Mouse (Mus musculus): ENCODE data around the gene B3gnt2. TPM values are rescaled to one million over a fixed set of nuclear protein-coding genes. Genes with fewer than 3 reads are reported as not detected.
A peak's percentile ranks its signal among the peaks of the same experiment; 100 is the strongest.

B3gnt2 gene
- polyA plus RNA-seq, 1 experiment from 2014 or later, result 12.6 TPM

DNA sequence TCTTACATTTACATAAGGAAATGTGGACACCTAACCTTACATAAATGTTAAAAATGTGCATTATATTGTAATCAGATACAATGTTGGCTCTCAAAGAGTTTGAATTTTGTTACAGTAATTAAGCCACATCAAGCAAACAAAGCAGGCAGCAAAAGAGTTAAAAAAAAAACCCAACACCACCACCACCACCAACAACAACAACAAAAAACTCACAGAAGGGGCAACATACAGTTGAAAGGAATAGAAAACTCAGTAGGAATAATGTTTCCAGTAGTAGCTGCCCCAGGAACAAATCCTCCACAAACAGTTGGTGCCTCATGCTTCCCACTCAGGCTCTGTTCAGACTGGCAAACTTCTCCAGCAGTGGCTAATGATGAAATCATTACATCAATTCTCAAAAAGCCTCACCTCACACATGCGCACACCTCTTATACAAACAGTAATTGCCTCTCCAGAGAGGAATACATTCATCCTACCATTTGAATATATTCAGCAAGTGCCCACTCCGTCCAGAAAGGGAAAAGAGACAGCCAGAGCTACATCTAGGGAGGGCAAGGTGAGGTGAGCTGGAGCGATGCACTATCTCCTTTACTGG lies 4.3 kb downstream of the B3gnt2 start:
- Histone ChIP-seq H3K4me3 (no peak overlapping the region), H3K4me2 (no peak overlapping the region), H3K27ac (no peak overlapping the region), H3K27me3 (peaks cover 9% of the 10 kb centered on the region), H3K9me3 (no peaks in the 10 kb centered on the region), H3K36me3 (no peaks in the 10 kb centered on the region), H3K4me1 (peaks cover 29% of the 10 kb centered on the region), H3K9ac (no peak overlapping the region)
- no peak for ATAC-seq (ENCODE audit: borderline replicate concordance, extremely low read depth, low FRiP score, low TSS enrichment)
- WGBS, result 71% methylated on average over 3 of the region's 3 CpGs

DNA sequence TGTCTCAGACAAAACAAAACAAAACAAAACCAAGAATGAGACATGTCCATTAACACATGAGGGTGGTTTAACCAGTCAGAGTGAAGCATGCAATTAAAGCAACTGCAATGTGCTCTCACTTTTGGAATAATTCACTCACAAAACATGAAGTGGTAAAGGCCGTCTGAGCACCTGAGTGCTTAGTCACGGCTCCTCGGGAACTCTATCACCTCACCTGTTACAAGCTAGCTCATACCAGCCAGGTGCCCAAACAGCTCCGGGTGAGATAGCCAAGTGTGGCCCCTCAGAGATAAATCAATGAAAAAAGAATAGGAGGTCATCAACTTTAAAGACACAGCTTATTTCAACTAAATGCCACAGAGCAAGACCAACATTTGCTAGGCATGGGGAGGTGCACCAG lies 6.2 kb downstream of the B3gnt2 start:
- WGBS, result 57% methylated on average over 4 of the region's 4 CpGs

DNA sequence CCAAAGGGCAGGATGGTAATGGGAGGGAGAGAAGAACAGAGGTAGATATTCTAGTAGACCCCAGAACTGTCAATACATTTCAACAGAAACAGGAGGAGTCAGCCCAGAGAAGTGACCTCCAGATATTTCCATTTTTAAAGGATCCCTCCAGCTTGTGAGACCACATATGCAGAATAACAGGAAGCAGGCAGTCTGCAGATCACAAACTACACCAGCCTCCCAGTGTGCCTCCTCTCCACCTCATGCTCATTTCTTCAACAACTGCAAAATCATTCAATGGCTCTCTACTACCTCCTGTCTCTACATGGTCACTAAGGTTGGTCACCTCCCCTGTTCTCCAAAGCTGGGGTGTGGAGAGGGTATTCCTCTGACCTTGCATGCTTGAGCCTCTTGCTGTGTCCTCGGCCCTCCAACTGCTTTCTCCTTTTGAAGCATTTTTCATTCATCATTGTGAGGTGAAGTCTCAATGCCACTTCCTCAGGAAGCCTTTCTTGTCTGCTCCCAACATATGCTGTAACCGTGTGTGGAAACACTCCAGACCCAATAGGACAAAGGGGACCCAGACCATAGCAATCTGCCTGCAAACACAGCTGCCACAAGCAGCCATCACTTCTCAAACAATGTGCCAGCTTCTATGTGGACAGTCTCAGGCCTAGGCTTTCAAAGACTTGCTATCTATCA lies 7.1 kb downstream of the B3gnt2 start:
- peaks cover 4% of the 10 kb centered on the region for H3K27me3 ChIP-seq
- H3K9ac ChIP-seq, result no peak overlapping the region
- no peak overlapping the region for H3K4me2 ChIP-seq
- WGBS, result 42% methylated on average over 2 of the region's 2 CpGs
- H3K4me1 ChIP-seq, result peaks cover 38% of the 10 kb centered on the region
- H3K27ac ChIP-seq, result peak overlapping the region; percentile 64
- ATAC-seq (ENCODE audit: borderline replicate concordance, extremely low read depth, low FRiP score, low TSS enrichment), result peak; percentile 56; the same call in 1 of the 2 replicates
- H3K9me3 ChIP-seq, result no peaks in the 10 kb centered on the region
- no peaks in the 10 kb centered on the region for H3K36me3 ChIP-seq
- H3K4me3 ChIP-seq, result no peak overlapping the region

More for the DNA sequence above, 6.2 kb downstream of the B3gnt2 start:
- H3K4me2 ChIP-seq, result no peak overlapping the region
- H3K27me3 ChIP-seq, result peaks cover 9% of the 10 kb centered on the region
- H3K27ac ChIP-seq, result peak overlapping the region; percentile 64; the same call in 1 of the 2 replicates
- no peak overlapping the region for H3K4me3 ChIP-seq
- H3K9ac ChIP-seq, result no peak overlapping the region
- no peaks in the 10 kb centered on the region for H3K36me3 ChIP-seq
- ATAC-seq (ENCODE audit: borderline replicate concordance, extremely low read depth, low FRiP score, low TSS enrichment), result no peak
- peaks cover 36% of the 10 kb centered on the region for H3K4me1 ChIP-seq
- no peaks in the 10 kb centered on the region for H3K9me3 ChIP-seq

GRCm38 (mm10) chr11:22852510-22852909 lies 8.3 kb downstream of the B3gnt2 start:
- no peak for ATAC-seq (ENCODE audit: borderline replicate concordance, extremely low read depth, low FRiP score, low TSS enrichment)
- no peaks in the 10 kb centered on the region for H3K9me3 ChIP-seq
- H3K36me3 ChIP-seq, result no peaks in the 10 kb centered on the region
- H3K27ac ChIP-seq, result no peak overlapping the region
- H3K4me2 ChIP-seq, result no peak overlapping the region
- H3K27me3 ChIP-seq, result no peaks in the 10 kb centered on the region
- H3K4me1 ChIP-seq, result peaks cover 42% of the 10 kb centered on the region
- H3K9ac ChIP-seq, result no peak overlapping the region
- no peak overlapping the region for H3K4me3 ChIP-seq
- 83% methylated on average over 1 of the region's 1 CpGs for WGBS

- Histone ChIP-seq H3K4me1 (peaks cover 48% of the 10 kb centered on the region), H3K27ac (no peak overlapping the region), H3K4me3 (no peak overlapping the region), H3K36me3 (no peaks in the 10 kb centered on the region), H3K27me3 (no peaks in the 10 kb centered on the region), H3K4me2 (no peak overlapping the region), H3K9ac (no peak overlapping the region), H3K9me3 (no peaks in the 10 kb centered on the region)
- no peak for ATAC-seq (ENCODE audit: borderline replicate concordance, extremely low read depth, low FRiP score, low TSS enrichment)
- 42% methylated on average over 4 of the region's 4 CpGs for WGBS
Measured at GRCm38 (mm10) chr11:22851416-22851815, 9.3 kb downstream of the B3gnt2 start.

DNA sequence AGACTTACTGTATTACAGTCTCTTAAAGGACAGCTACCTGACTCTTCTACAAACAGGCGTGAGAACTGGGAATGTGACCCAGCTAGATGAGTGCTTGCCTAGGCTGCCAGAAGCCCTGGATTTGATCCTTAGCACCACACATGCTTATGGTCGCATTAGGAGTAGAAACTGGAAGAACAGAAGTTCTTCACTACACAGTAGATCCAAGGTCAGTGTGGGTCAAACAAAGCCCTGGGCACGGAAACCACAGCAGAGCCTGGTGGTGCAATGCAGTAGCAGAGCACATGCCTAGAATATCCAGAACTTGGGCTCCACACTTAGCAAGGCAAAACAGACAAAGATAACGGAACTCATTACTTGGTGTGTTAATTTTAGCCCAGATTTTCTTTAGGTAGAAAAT lies 10.7 kb downstream of the B3gnt2 start:
- Histone ChIP-seq H3K9ac (no peak overlapping the region), H3K4me1 (peaks cover 55% of the 10 kb centered on the region)

GRCm38 (mm10) chr11:22848649-22849195 lies 12.0 kb downstream of the B3gnt2 start:
- no peak overlapping the region for H3K9ac ChIP-seq
- H3K9me3 ChIP-seq, result no peaks in the 10 kb centered on the region
- no peak overlapping the region for H3K4me3 ChIP-seq
- ATAC-seq (ENCODE audit: borderline replicate concordance, extremely low read depth, low FRiP score, low TSS enrichment), result no peak
- no peak overlapping the region for H3K27ac ChIP-seq
- no peaks in the 10 kb centered on the region for H3K27me3 ChIP-seq
- no peak overlapping the region for H3K4me2 ChIP-seq
- peaks cover 56% of the 10 kb centered on the region for H3K4me1 ChIP-seq
- H3K36me3 ChIP-seq, result no peaks in the 10 kb centered on the region
- WGBS, result 73% methylated on average over 5 of the region's 5 CpGs

More for the DNA sequence above, 10.7 kb downstream of the B3gnt2 start:
- H3K36me3 ChIP-seq, result no peaks in the 10 kb centered on the region
- ATAC-seq (ENCODE audit: borderline replicate concordance, extremely low read depth, low FRiP score, low TSS enrichment), result no peak
- H3K27ac ChIP-seq, result no peak overlapping the region
- H3K9me3 ChIP-seq, result no peaks in the 10 kb centered on the region
- H3K4me2 ChIP-seq, result no peak overlapping the region
- no peaks in the 10 kb centered on the region for H3K27me3 ChIP-seq
- 68% methylated on average over 4 of the region's 4 CpGs for WGBS
- no peak overlapping the region for H3K4me3 ChIP-seq

- H3K27ac ChIP-seq, result no peak overlapping the region
- WGBS, result 34% methylated on average over 8 of the region's 8 CpGs
- ATAC-seq (ENCODE audit: borderline replicate concordance, extremely low read depth, low FRiP score, low TSS enrichment), result no peak
Measured at GRCm38 (mm10) chr11:22847732-22848648, 12.8 kb downstream of the B3gnt2 start.

GRCm38 (mm10) chr11:22846960-22847731 lies 13.6 kb downstream of the B3gnt2 start:
- H3K4me3 ChIP-seq, result no peak overlapping the region
- whole genome bisulfite sequencing, result 50% methylated on average over 8 of the region's 8 CpGs
- ATAC-seq (ENCODE audit: borderline replicate concordance, extremely low read depth, low FRiP score, low TSS enrichment), result no peak
- H3K27me3 ChIP-seq, result no peaks in the 10 kb centered on the region
- no peak overlapping the region for H3K4me2 ChIP-seq
- H3K36me3 ChIP-seq, result no peaks in the 10 kb centered on the region
- no peaks in the 10 kb centered on the region for H3K9me3 ChIP-seq
- H3K4me1 ChIP-seq, result peaks cover 50% of the 10 kb centered on the region
- no peak overlapping the region for H3K9ac ChIP-seq
- H3K27ac ChIP-seq, result no peak overlapping the region

More at GRCm38 (mm10) chr11:22847732-22848648, 12.8 kb downstream of the B3gnt2 start:
- no peak overlapping the region for H3K9ac ChIP-seq
- H3K36me3 ChIP-seq, result no peaks in the 10 kb centered on the region
- no peaks in the 10 kb centered on the region for H3K9me3 ChIP-seq
- peaks cover 50% of the 10 kb centered on the region for H3K4me1 ChIP-seq
- no peaks in the 10 kb centered on the region for H3K27me3 ChIP-seq
- no peak overlapping the region for H3K4me2 ChIP-seq
- H3K4me3 ChIP-seq, result no peak overlapping the region

- Histone ChIP-seq H3K4me1 (peaks cover 48% of the 10 kb centered on the region), H3K27ac (no peak overlapping the region), H3K36me3 (no peaks in the 10 kb centered on the region), H3K27me3 (no peaks in the 10 kb centered on the region), H3K4me3 (no peak overlapping the region), H3K4me2 (no peak overlapping the region), H3K9me3 (no peaks in the 10 kb centered on the region), H3K9ac (no peak overlapping the region)
- no peak for ATAC-seq (ENCODE audit: borderline replicate concordance, extremely low read depth, low FRiP score, low TSS enrichment)
- WGBS, result 57% methylated on average over 6 of the region's 6 CpGs
Measured at GRCm38 (mm10) chr11:22846093-22846835, 14.5 kb downstream of the B3gnt2 start.

Data from lung, embryonic 15.5 days (tissue).